Mouse (Mus musculus): ENCODE data around the gene Phkg2.

- TF ChIP-seq ZC3H11A (IDR thresholded peaks at IDR 0.05; ENCODE audit: borderline replicate concordance, low read depth, low read length) = no peak
- TF ChIP-seq CHD2 (IDR thresholded peaks at IDR 0.05; ENCODE audit: low read depth, low read length) = no peak
- TF ChIP-seq ZNF384 (IDR thresholded peaks at IDR 0.05; ENCODE audit: low read depth, low read length) = no peak
- no peak for TF ChIP-seq MAFK (IDR thresholded peaks at IDR 0.05; ENCODE audit: insufficient read depth, low read depth, low read length)
- TF ChIP-seq HCFC1 (IDR thresholded peaks at IDR 0.05; ENCODE audit: borderline replicate concordance, insufficient read depth, low read length) = no peak
Observed at GRCm38 (mm10) chr7:127602903-127603302, 29.8 kb downstream of the Phkg2 start.

All from ES-E14 (cell line).